Mouse (Mus musculus) ZHBTc4 (cell line): Measurements from ENCODE around the gene Ppp1r9b.
"Not testable (repeated sequence)": the region's sequence is repeated elsewhere in the genome, so short reads cannot be mapped to it uniquely, and the experiment has no call there.

Experiments
- DNase-seq: peaks from one replicate; pipeline ENCODE4 v3.0.0-alpha.2; 2011; ENCODE audit warnings: low read depth, low spot score

The Ppp1r9b gene

GRCm38 (mm10) chr11:94997596-94997995 lies 6.8 kb downstream of the Ppp1r9b start:
- no peak for DNase-seq

- DNase-seq, result no peak
Measured at GRCm38 (mm10) chr11:94998041-94998531, 7.3 kb downstream of the Ppp1r9b start.

- DNase-seq, result no peak
Measured at GRCm38 (mm10) chr11:95000128-95000527, 9.3 kb downstream of the Ppp1r9b start.

GRCm38 (mm10) chr11:95000548-95000947 lies 9.7 kb downstream of the Ppp1r9b start:
- DNase-seq, result no peak

GRCm38 (mm10) chr11:95001058-95001457 lies 10.2 kb downstream of the Ppp1r9b start:
- DNase-seq, result peak; percentile 85

- DNase-seq, result no peak
Measured at GRCm38 (mm10) chr11:95001584-95002347, 10.9 kb downstream of the Ppp1r9b start.

- no peak for DNase-seq
Measured at GRCm38 (mm10) chr11:95002705-95003104, 11.9 kb downstream of the Ppp1r9b start.

GRCm38 (mm10) chr11:95004136-95004936 lies 13.5 kb downstream of the Ppp1r9b start:
- DNase-seq, result no peak

- no peak for DNase-seq
Measured at GRCm38 (mm10) chr11:95004937-95005198, 14.0 kb downstream of the Ppp1r9b start.

GRCm38 (mm10) chr11:95006038-95006437 lies 15.2 kb downstream of the Ppp1r9b start:
- no peak for DNase-seq

GRCm38 (mm10) chr11:95006525-95007219 lies 15.8 kb downstream of the Ppp1r9b start:
- peak; percentile 69 for DNase-seq

GRCm38 (mm10) chr11:95007418-95007817 lies 16.6 kb downstream of the Ppp1r9b start:
- no peak for DNase-seq

- no peak for DNase-seq
Measured at GRCm38 (mm10) chr11:95008661-95009628, 18.1 kb downstream of the Ppp1r9b start.

GRCm38 (mm10) chr11:95009629-95010014 lies 18.8 kb downstream of the Ppp1r9b start, which contains the start of gene Samd14:
Gene Samd14, plus strand, starts transcription at chr11:95009879.
- DNase-seq, result peak; percentile 75

- DNase-seq, result no peak
Measured at GRCm38 (mm10) chr11:95010141-95010739, 19.4 kb downstream of the Ppp1r9b start.

- DNase-seq, result not testable (repeated sequence)
Measured at GRCm38 (mm10) chr11:95010841-95011403, 20.1 kb downstream of the Ppp1r9b start.

- DNase-seq, result no peak
Measured at GRCm38 (mm10) chr11:95011416-95011815, 20.6 kb downstream of the Ppp1r9b start.

GRCm38 (mm10) chr11:95012075-95012474 lies 21.2 kb downstream of the Ppp1r9b start:
- DNase-seq, result no peak

- no peak for DNase-seq
Measured at GRCm38 (mm10) chr11:95012487-95012886, 21.7 kb downstream of the Ppp1r9b start.

GRCm38 (mm10) chr11:95015484-95015883 lies 24.6 kb downstream of the Ppp1r9b start:
- DNase-seq, result no peak
